Mouse (Mus musculus) liver, embryonic 18 days (tissue): ENCODE measurements around the gene Foxc1. TPM values are rescaled to one million over a fixed set of nuclear protein-coding genes. Genes with fewer than 3 reads are reported as not detected.

Source experiments
- polyA plus RNA-seq: library from polyadenylated mRNA; depleted of rRNA; stranded (reverse); fragments of >200 nt; gene quantifications from 2 replicates; pipeline ENCODE4 v1.2.3, GENCODE M21; 2012; rRNA removed

The Foxc1 gene
- polyA plus RNA-seq = 0.01 and 0.02 TPM in 2 replicates

DNA sequence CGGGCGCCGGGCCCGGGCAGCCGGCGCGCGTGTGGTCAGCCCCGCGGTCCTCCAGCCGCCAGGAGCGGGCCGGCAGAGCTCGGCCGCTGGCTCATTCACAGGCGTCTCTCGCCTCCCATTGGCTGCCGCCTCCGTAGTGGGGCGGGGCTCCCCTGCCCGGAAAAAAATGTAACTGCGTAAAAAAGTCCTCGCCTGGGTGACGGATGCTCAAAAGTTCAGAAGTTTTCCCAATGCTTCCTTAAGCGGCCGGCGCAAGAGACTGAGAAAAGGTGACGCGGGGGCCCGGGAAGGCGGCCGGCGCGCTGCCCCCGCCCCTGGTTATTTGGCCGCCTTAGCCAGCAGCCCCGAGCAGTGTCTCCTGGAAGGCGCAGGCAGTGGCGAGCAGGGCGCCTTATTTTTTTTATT lies at the start of gene Foxc1:
TSS of gene Foxc1 (plus strand) at position 206 of the 405 bp plus-strand sequence.

Other genes with a start within 250 kb of the Foxc1 start
- 0.14 and 0.17 TPM in 2 replicates for gene A530084C06Rik, start 247.3 kb upstream of the Foxc1 start, polyA plus RNA-seq
- 0.01 TPM in 2 replicates for gene Foxf2, start 180.8 kb upstream of the Foxc1 start, polyA plus RNA-seq